Mouse (Mus musculus) gastrocnemius, postnatal 14 days (tissue): ENCODE results near the gene Armh3. TPM values are rescaled to one million over a fixed set of nuclear protein-coding genes. Genes with fewer than 3 reads are reported as not detected.

ENCODE experiments used
- DNase-seq: peaks from one replicate; pipeline ENCODE4 v3.0.0; 2021; ENCODE audit warnings: mixed read lengths
- intact Hi-C: fragments of 180-260 bp; cut with DNase I; formaldehyde crosslinking; loops from one replicate; pipeline ENCODE4 v1.15.1; 2025; ENCODE audit warnings: low total_unique reads
- total RNA-seq, 2 experiments: library from RNA; stranded (reverse); gene quantifications; 2 replicates each; pipeline ENCODE4 v1.2.3; 2021

Armh3 gene
- total RNA-seq, 2 experiments from 2014 or later = 10.8 to 10.9 TPM

DNA sequence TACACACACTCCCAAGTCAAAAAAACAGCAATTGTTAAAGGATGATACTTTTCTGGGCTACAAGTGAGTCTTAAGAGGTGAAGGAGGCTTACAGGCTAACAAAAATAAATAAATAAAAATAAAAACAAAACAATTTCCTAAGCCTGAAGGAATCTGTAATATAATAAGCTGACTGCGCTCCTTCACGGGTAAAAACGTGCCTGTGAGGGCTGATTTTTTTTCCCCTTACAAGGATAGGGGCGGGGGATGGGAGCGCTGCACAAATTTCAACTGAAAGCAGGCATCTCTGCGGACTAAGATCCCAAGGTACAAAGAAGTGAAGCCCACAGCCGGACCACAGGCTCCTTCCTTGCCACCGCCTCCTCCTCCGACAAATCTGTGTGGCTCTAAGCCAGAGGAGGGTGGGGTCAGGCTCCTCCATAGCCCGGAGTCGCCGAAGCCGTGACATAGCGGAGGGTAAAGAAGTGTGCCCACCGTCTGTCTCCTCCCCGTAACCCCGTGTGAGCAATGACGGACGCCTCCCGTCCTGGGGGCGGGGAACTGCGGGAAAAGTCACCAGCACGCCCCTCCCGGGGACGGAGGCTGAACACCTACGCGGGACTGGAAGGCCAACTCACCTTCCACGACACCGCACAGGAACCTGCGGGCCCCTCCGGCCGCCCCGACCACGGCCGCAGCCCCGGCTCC, 215.8 kb downstream of the Armh3 start:
- intact Hi-C loops = no loop called here

DNA sequence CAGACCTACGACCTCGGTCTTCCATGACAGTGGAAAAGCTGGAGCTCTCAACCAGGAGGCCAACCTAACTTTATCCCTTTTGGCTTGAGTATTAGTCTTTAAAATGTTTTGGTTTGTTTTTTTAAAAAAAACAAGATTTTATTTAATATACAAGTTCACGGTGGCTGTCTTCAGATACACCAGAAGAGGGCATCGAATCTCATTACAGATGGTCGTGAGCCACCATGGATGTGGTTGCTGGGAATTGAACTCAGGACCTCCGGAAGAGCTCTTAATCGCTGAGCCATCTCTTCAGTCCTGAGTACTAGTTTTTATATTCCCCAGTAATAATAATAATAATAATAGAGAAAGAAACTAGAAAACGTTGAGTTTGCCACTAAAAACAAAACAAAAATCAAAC, 216.6 kb downstream of the Armh3 start:
- intact Hi-C loops = no loop called here
- DNase-seq = no peak

More for the DNA sequence above, 215.8 kb downstream of the Armh3 start:
- DNase-seq = peak; percentile 73

DNA sequence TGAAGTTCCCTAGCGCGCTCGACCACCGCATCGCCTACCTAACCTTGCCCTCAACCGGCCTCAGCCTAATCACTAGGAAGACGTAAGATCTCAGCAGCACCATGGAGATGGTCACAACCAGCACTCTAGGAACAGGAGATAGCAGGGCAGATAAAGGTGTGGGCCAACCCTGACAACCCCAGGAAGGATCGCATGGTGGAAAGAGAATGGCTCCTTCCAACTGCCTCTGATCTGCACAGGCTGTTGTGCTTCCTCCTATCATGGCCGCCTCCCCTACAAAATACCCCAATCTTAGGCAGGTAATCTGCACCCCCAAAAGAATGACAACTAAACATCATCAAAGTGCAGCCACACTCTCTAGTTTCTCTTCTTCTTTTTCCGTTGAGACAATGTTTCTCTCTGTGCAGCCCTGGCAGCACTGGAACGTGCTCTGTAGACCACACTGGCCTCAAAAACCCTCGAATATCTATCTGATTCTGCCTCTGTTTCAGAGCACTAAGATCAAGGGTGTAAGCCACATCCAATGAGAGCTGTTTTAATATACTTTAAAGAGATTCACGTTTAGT, 217.9 kb downstream of the Armh3 start:
- no peak for DNase-seq
- intact Hi-C loops = no loop called here

DNA sequence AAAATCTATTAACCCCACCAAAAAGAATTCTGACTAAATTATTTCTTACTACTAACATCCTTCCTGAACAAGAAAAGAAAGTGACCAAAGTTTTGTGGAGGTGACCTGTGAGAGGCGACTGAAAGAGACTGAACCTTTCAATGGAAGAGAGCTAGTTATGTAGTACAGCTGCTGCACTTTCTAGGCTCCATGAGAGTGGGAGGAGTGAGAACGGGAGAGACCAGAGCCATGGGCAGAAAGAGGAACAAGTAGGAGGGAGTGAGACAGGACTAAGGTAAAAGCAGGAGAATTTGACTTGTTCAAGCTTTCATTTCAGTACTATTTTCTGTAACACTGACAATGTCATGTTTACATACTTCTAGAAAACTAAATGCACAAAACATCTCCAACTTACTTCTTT, 222.8 kb downstream of the Armh3 start:
- intact Hi-C loops = no loop called here
- no peak for DNase-seq

DNA sequence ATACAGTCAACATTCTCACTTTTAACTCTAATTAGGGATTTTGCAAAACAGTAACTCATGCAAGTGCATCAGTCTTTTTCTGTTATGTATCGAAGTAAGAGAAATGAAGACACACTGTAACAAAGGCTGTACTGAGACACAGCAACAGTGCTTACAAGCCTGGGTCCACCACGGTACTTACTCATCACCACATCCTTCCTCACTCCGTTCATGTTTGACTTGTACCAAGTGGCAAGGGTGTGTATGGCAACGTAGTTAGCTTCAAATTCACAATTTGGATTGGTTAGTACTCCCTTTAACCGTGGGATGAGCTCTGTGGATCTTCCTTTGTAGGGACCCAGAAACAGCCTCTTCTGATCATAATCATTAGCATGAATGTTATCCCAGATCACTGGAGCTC, 226.8 kb downstream of the Armh3 start:
- no peak for DNase-seq
- intact Hi-C loops = no loop called here

Other genes starting within 250 kb of the Armh3 start
- gene Npm3, start 248.9 kb downstream of the Armh3 start, total RNA-seq = 10 to 100 TPM; 10.4 to 15.8 TPM
- 10 to 100 TPM; 28.6 to 29.6 TPM for gene Mgea5, start 214.7 kb downstream of the Armh3 start, total RNA-seq
- under 1 TPM; 0.16 to 0.74 TPM for gene Kcnip2, start 182.4 kb downstream of the Armh3 start, total RNA-seq
- gene Hps6, start 5.0 kb upstream of the Armh3 start, total RNA-seq = 1 to 10 TPM; 3.1 to 3.8 TPM
- 10 to 100 TPM; 11.2 to 11.5 TPM for gene Pprc1, start 46.4 kb upstream of the Armh3 start, total RNA-seq
- 10 to 100 TPM; 26.2 to 28.5 TPM for gene Ldb1, start 46.7 kb upstream of the Armh3 start, total RNA-seq
- 10 to 100 TPM; 17.5 to 25.5 TPM for gene Nolc1, start 77.4 kb upstream of the Armh3 start, total RNA-seq
- gene Elovl3, start 133.4 kb upstream of the Armh3 start, total RNA-seq = not detected
- gene Pitx3, start 149.8 kb upstream of the Armh3 start, total RNA-seq = 10 to 100 TPM; 12.9 to 21.9 TPM
- 10 to 100 TPM; 45.0 to 47.8 TPM for gene Gbf1, start 154.0 kb upstream of the Armh3 start, total RNA-seq